Mouse (Mus musculus) lung, postnatal 0 days (tissue): ENCODE measurements around the gene Rps25.

Experiments used
- CTCF ChIP-seq: IDR thresholded peaks from 2 replicates; pipeline ENCODE4 v1.5.1; 2016; ENCODE audit warnings: antibody characterized with exemption, mild to moderate bottlenecking
- EP300 ChIP-seq: IDR thresholded peaks from 2 replicates; pipeline ENCODE4 v1.6.1; 2016; ENCODE audit warnings: antibody characterized with exemption, mild to moderate bottlenecking, control low read depth

- TF ChIP-seq CTCF = no peak
- no peak for TF ChIP-seq EP300
Measured at GRCm38 (mm10) chr9:44398087-44398486, 8.9 kb upstream of the Rps25 start.
